Mouse (Mus musculus): Measurements from ENCODE around the gene Tfap2b. TPM values are rescaled to one million over a fixed set of nuclear protein-coding genes. Genes with fewer than 3 reads are reported as not detected.

Gene Tfap2b
- polyA plus RNA-seq, 1 experiment from 2014 or later, result 75.0 TPM

Other genes with a start within 250 kb of the Tfap2b start
- gene Tfap2d, start 105.9 kb upstream of the Tfap2b start, polyA plus RNA-seq (2015; fragmentation: Nextera tagmentation; extraction: Ambion mirVana), result not detected in 2 replicates

All from neural tube, embryonic 13.5 days (tissue).